Mouse (Mus musculus) neural tube, embryonic 15.5 days (tissue): ENCODE data around the gene Strn. TPM values are rescaled to one million over a fixed set of nuclear protein-coding genes. Genes with fewer than 3 reads are reported as not detected.

Source experiments
- ATAC-seq: fragments of 200-750 bp; cut with Nextera tagmentation; 2 replicates; pipeline ENCODE4 v1.8.0; 2017; ENCODE audit warnings: mild to moderate bottlenecking, moderate TSS enrichment, moderate library complexity; ENCODE audit not compliant: low FRiP score
- H3K27ac ChIP-seq: fragments of 300-500 bp; sonication (generic); replicated peaks from 2 replicates; pipeline ENCODE4 v1.5.1; 2015; ENCODE audit warnings: mild to moderate bottlenecking, inconsistent platforms
- H3K27me3 ChIP-seq: fragments of 300-500 bp; sonication (generic); replicated peaks from 2 replicates; pipeline ENCODE4 v1.6.1; 2015; ENCODE audit warnings: inconsistent platforms
- H3K36me3 ChIP-seq: fragments of 300-500 bp; sonication (generic); 2 replicates; pipeline ENCODE4 v1.6.1; 2015; ENCODE audit warnings: inconsistent platforms
- H3K4me1 ChIP-seq: fragments of 300-500 bp; sonication (generic); 2 replicates; pipeline ENCODE4 v1.6.1; 2015; ENCODE audit warnings: inconsistent platforms
- H3K4me2 ChIP-seq: fragments of 300-500 bp; sonication (generic); 2 replicates; pipeline ENCODE4 v1.6.1; 2015; ENCODE audit warnings: inconsistent platforms, mild to moderate bottlenecking, moderate library complexity
- H3K4me3 ChIP-seq: fragments of 300-500 bp; sonication (generic); replicated peaks from 2 replicates; pipeline ENCODE4 v1.5.1; 2015; ENCODE audit warnings: mild to moderate bottlenecking, inconsistent platforms
- H3K9ac ChIP-seq: fragments of 300-500 bp; sonication (generic); replicated peaks from 2 replicates; pipeline ENCODE4 v1.6.1; 2015; ENCODE audit warnings: mild to moderate bottlenecking, inconsistent platforms
- H3K9me3 ChIP-seq: fragments of 300-500 bp; sonication (generic); replicated peaks from 2 replicates; pipeline ENCODE4 v1.6.1; 2016; ENCODE audit warnings: inconsistent platforms
- WGBS: fragments of 180-500 bp; shearing (Covaris S2); methylation state at CpG from one replicate; pipeline ENCODE4 v1.1.7; 2015; ENCODE audit warnings: mixed read lengths; 5-methylcytosine and 5-hydroxymethylcytosine counted together
- polyA plus RNA-seq: library from polyadenylated mRNA; unstranded; fragments of >200 nt; fragmentation: Nextera tagmentation; extraction: Ambion mirVana; gene quantifications from 2 replicates; pipeline ENCODE4 v1.2.1, GENCODE M21; 2015

Gene Strn
- polyA plus RNA-seq, 1 experiment from 2014 or later: 4.6 TPM

- ATAC-seq: no peak
- Histone ChIP-seq H3K4me1 (no peaks in the 10 kb centered on the region), H3K27me3 (no peaks in the 10 kb centered on the region), H3K4me3 (no peak overlapping the region), H3K27ac (no peak overlapping the region), H3K9ac (no peak overlapping the region), H3K4me2 (no peak overlapping the region), H3K36me3 (peaks cover 58% of the 10 kb centered on the region), H3K9me3 (0 out of 2 replicates have a peak, but pooled peaks cover under 1% of the 10 kb centered on the region)
- 71% methylated on average over 10 of the region's 10 CpGs for WGBS
These were observed 82.2 kb downstream of the Strn start for GRCm38 (mm10) chr17:78654841-78655240.

- Histone ChIP-seq H3K4me2 (no peak overlapping the region), H3K9ac (no peak overlapping the region), H3K4me3 (no peak overlapping the region), H3K27me3 (no peaks in the 10 kb centered on the region), H3K36me3 (0 out of 2 replicates have a peak, but pooled peaks cover 10% of the 10 kb centered on the region), H3K4me1 (no peaks in the 10 kb centered on the region), H3K27ac (no peak overlapping the region), H3K9me3 (no peaks in the 10 kb centered on the region)
- no peak for ATAC-seq
- 64% methylated on average over 17 of the region's 17 CpGs for WGBS
These were observed 93.0 kb downstream of the Strn start for GRCm38 (mm10) chr17:78643853-78644475.

- Histone ChIP-seq H3K27me3 (no peaks in the 10 kb centered on the region), H3K9ac (no peak overlapping the region), H3K36me3 (0 out of 2 replicates have a peak, but pooled peaks cover 2% of the 10 kb centered on the region), H3K4me2 (no peak overlapping the region), H3K4me3 (no peak overlapping the region), H3K27ac (no peak overlapping the region), H3K4me1 (no peaks in the 10 kb centered on the region), H3K9me3 (no peaks in the 10 kb centered on the region)
- no peak for ATAC-seq
- 93% methylated on average over 4 of the region's 4 CpGs for WGBS
These were observed 94.7 kb downstream of the Strn start for GRCm38 (mm10) chr17:78642259-78642658.

GRCm38 (mm10) chr17:78640387-78640786, 96.6 kb downstream of the Strn start:
- no peak overlapping the region for H3K4me3 ChIP-seq
- 97% methylated on average over 3 of the region's 3 CpGs for WGBS
- no peaks in the 10 kb centered on the region for H3K4me1 ChIP-seq
- no peak overlapping the region for H3K27ac ChIP-seq
- no peak for ATAC-seq
- no peak overlapping the region for H3K9ac ChIP-seq
- no peaks in the 10 kb centered on the region for H3K36me3 ChIP-seq
- H3K27me3 ChIP-seq: no peaks in the 10 kb centered on the region
- H3K9me3 ChIP-seq: no peaks in the 10 kb centered on the region
- H3K4me2 ChIP-seq: no peak overlapping the region

GRCm38 (mm10) chr17:78639099-78639498, 97.9 kb downstream of the Strn start:
- 75% methylated on average over 6 of the region's 6 CpGs for WGBS
- ATAC-seq: no peak

GRCm38 (mm10) chr17:78637140-78637539, 99.9 kb downstream of the Strn start:
- Histone ChIP-seq H3K9ac (no peak overlapping the region), H3K27ac (no peak overlapping the region), H3K4me1 (no peaks in the 10 kb centered on the region), H3K9me3 (no peaks in the 10 kb centered on the region), H3K4me3 (no peak overlapping the region), H3K27me3 (no peaks in the 10 kb centered on the region), H3K36me3 (no peaks in the 10 kb centered on the region), H3K4me2 (no peak overlapping the region)
- no peak for ATAC-seq
- 96% methylated on average over 7 of the region's 7 CpGs for WGBS

More at GRCm38 (mm10) chr17:78639099-78639498, 97.9 kb downstream of the Strn start:
- Histone ChIP-seq H3K27me3 (no peaks in the 10 kb centered on the region), H3K4me2 (no peak overlapping the region), H3K9ac (no peak overlapping the region), H3K4me1 (no peaks in the 10 kb centered on the region), H3K4me3 (no peak overlapping the region), H3K27ac (no peak overlapping the region), H3K9me3 (no peaks in the 10 kb centered on the region), H3K36me3 (no peaks in the 10 kb centered on the region)

GRCm38 (mm10) chr17:78635616-78636015, 101.4 kb downstream of the Strn start:
- Histone ChIP-seq H3K27me3 (no peaks in the 10 kb centered on the region), H3K4me2 (no peak overlapping the region), H3K27ac (no peak overlapping the region), H3K9me3 (no peaks in the 10 kb centered on the region), H3K4me3 (no peak overlapping the region), H3K36me3 (no peaks in the 10 kb centered on the region), H3K9ac (no peak overlapping the region), H3K4me1 (no peaks in the 10 kb centered on the region)
- no peak for ATAC-seq
- 69% methylated on average over 2 of the region's 2 CpGs for WGBS

GRCm38 (mm10) chr17:78624941-78625340, 112.1 kb downstream of the Strn start:
- H3K27ac ChIP-seq: no peak overlapping the region
- 98% methylated on average over 19 of the region's 19 CpGs for WGBS
- H3K4me2 ChIP-seq: no peak overlapping the region
- no peak overlapping the region for H3K9ac ChIP-seq
- ATAC-seq: no peak
- H3K9me3 ChIP-seq: 0 out of 2 replicates have a peak, but pooled peaks cover 2% of the 10 kb centered on the region
- no peak overlapping the region for H3K4me3 ChIP-seq
- no peaks in the 10 kb centered on the region for H3K4me1 ChIP-seq
- H3K36me3 ChIP-seq: no peaks in the 10 kb centered on the region
- no peaks in the 10 kb centered on the region for H3K27me3 ChIP-seq

- Histone ChIP-seq H3K36me3 (no peaks in the 10 kb centered on the region), H3K9me3 (0 out of 2 replicates have a peak, but pooled peaks cover 2% of the 10 kb centered on the region), H3K27me3 (no peaks in the 10 kb centered on the region), H3K9ac (no peak overlapping the region), H3K4me2 (no peak overlapping the region), H3K27ac (no peak overlapping the region), H3K4me1 (no peaks in the 10 kb centered on the region), H3K4me3 (no peak overlapping the region)
- 89% methylated on average over 4 of the region's 4 CpGs for WGBS
- no peak for ATAC-seq
These were observed 115.1 kb downstream of the Strn start for GRCm38 (mm10) chr17:78621863-78622262.

GRCm38 (mm10) chr17:78620740-78621139, 116.3 kb downstream of the Strn start:
- Histone ChIP-seq H3K9ac (no peak overlapping the region), H3K4me2 (no peak overlapping the region), H3K27ac (no peak overlapping the region), H3K9me3 (0 out of 2 replicates have a peak, but pooled peaks cover 2% of the 10 kb centered on the region), H3K4me3 (no peak overlapping the region), H3K4me1 (no peaks in the 10 kb centered on the region), H3K27me3 (no peaks in the 10 kb centered on the region), H3K36me3 (no peaks in the 10 kb centered on the region)
- WGBS: 92% methylated on average over 4 of the region's 4 CpGs
- no peak for ATAC-seq

- Histone ChIP-seq H3K4me2 (no peak overlapping the region), H3K27me3 (no peaks in the 10 kb centered on the region), H3K27ac (no peak overlapping the region), H3K9ac (no peak overlapping the region), H3K4me1 (no peaks in the 10 kb centered on the region), H3K4me3 (no peak overlapping the region), H3K36me3 (no peaks in the 10 kb centered on the region), H3K9me3 (0 out of 2 replicates have a peak, but pooled peaks cover 2% of the 10 kb centered on the region)
- ATAC-seq: no peak
- WGBS: 95% methylated on average over 7 of the region's 7 CpGs
These were observed 117.0 kb downstream of the Strn start for GRCm38 (mm10) chr17:78619981-78620380.

GRCm38 (mm10) chr17:78618164-78618693, 118.8 kb downstream of the Strn start:
- no peak overlapping the region for H3K4me3 ChIP-seq
- H3K27ac ChIP-seq: no peak overlapping the region
- no peaks in the 10 kb centered on the region for H3K36me3 ChIP-seq
- no peaks in the 10 kb centered on the region for H3K9me3 ChIP-seq
- H3K4me1 ChIP-seq: no peaks in the 10 kb centered on the region
- no peaks in the 10 kb centered on the region for H3K27me3 ChIP-seq
- WGBS: 80% methylated on average over 5 of the region's 5 CpGs
- H3K9ac ChIP-seq: no peak overlapping the region
- no peak overlapping the region for H3K4me2 ChIP-seq
- ATAC-seq: no peak
